Mouse (Mus musculus) thymus, adult 2 months (tissue): ENCODE results near the gene Zfp287.

ENCODE experiments used
- CTCF ChIP-seq: fragments of 200-500 bp; IDR thresholded peaks from 2 replicates; pipeline ENCODE4 v1.5.1; 2012; ENCODE audit warnings: mild to moderate bottlenecking, control low read depth, low read length, moderate library complexity, borderline replicate concordance; ENCODE audit not compliant: control insufficient read depth, poor library complexity, insufficient read depth; ENCODE audit errors: extremely low read depth
- POLR2A ChIP-seq: fragments of 200-500 bp; IDR thresholded peaks from 2 replicates; pipeline ENCODE4 v1.6.1; 2012; ENCODE audit warnings: mild to moderate bottlenecking, low read length, control low read depth, moderate library complexity; ENCODE audit not compliant: control insufficient read depth, poor library complexity, insufficient read depth; ENCODE audit errors: extremely low read depth

- TF ChIP-seq POLR2A: no peak
- no peak for TF ChIP-seq CTCF
These were observed 10.7 kb upstream of the Zfp287 start for GRCm38 (mm10) chr11:62742261-62742957.
